Mouse (Mus musculus): ENCODE measurements at regions not wholly inside any gene's neighbourhood (a gene's known extent, or its start where the extent isn't known, plus 50 kb on each side); places are given as distances from the start of the nearest gene placed in this dataset.

DNA sequence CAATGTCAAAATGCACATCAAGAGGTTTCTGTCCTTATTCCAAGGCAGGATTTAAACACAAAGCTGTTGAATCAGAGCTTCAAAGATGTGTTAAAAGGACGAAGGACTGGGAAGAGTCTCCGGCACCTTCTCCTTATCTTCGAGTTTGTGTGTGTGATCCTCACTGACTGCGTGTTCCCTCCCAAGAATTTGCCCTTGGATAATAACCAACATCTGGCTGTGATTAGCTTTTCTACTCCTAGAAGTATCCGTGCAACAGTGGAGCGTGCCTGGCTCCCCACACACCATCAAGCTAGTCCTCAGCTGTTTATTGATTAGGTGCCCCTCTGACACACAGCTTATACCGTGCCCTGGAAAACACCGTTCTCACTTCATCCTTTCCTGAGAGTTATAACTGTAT, 130.0 kb upstream of the Nav3 start:
- TF ChIP-seq CTCF (IDR thresholded peaks at IDR 0.05 in 2 of 3, conservative IDR thresholded peaks at IDR 0.05 in 1 of 3; ENCODE audit: control insufficient read depth in 1 of 3, insufficient read depth in 1 of 3, low read depth in 2 of 3, low read length in 3 of 3, poor library complexity in 1 of 3, severe bottlenecking in 1 of 3) (no peak), POLR2A (IDR thresholded peaks at IDR 0.05; ENCODE audit: control insufficient read depth in 1 of 2, insufficient read depth in 1 of 2, low read depth in 1 of 2, low read length in 2 of 2, poor library complexity in 1 of 2) (no peak), CHD1 (IDR thresholded peaks at IDR 0.05; ENCODE audit: low read depth, low read length) (no peak)
